Mouse (Mus musculus): Measurements from ENCODE around the gene Prkn.

GRCm38 (mm10) chr17:12039188-12039587 lies 1199.0 kb downstream of the Prkn start:
- no peak for TF ChIP-seq POLR2A (IDR thresholded peaks at IDR 0.05; ENCODE audit: borderline replicate concordance, insufficient read depth, low read length)
- TF ChIP-seq CTCF (IDR thresholded peaks at IDR 0.05; ENCODE audit: borderline replicate concordance, insufficient read depth, low read depth, low read length) = peak; percentile 96

All from cerebellum, adult 2 months (tissue).